Mouse (Mus musculus): Measurements from ENCODE around the gene 1700017B05Rik. TPM values are rescaled to one million over a fixed set of nuclear protein-coding genes. Genes with fewer than 3 reads are reported as not detected.
"Not testable (repeated sequence)": the region's sequence is repeated elsewhere in the genome, so short reads cannot be mapped to it uniquely, and the experiment has no call there.

The 1700017B05Rik gene
- polyA plus RNA-seq, 1 experiment from 2014 or later = 4.0 TPM

GRCm38 (mm10) chr9:57223341-57223740 is 39.1 kb downstream of the 1700017B05Rik start:
- Histone ChIP-seq H3K27ac (no peak overlapping the region), H3K36me3 (replicated peaks) (no peaks in the 10 kb centered on the region), H3K27me3 (replicated peaks) (no peaks in the 10 kb centered on the region), H3K9me3 (no peaks in the 10 kb centered on the region), H3K4me1 (no peaks in the 10 kb centered on the region), H3K4me3 (no peak overlapping the region), H3K9ac (no peak overlapping the region), H3K4me2 (no peak overlapping the region)
- ATAC-seq (replicated peaks) = no peak

DNA sequence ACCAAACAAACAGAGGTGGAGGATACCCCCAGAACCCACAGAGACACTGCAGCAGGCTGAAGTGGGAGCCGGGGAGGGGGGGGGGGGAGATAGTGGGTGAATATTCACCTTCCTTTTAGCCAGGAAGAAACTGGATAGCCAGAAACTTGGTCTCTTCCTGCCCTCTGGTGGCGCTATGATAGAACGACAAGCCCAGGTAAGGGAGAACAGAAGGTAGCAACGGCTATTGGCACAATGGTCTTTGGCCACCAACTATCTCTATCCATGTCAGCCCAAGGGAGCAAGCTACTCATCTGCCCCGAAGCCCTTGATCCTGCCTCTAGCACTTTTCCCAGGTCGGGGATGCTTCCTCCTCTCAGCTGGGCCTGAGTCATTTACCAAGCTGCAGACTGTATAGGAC is 42.1 kb downstream of the 1700017B05Rik start:
- H3K4me1 ChIP-seq = no peaks in the 10 kb centered on the region
- no peaks in the 10 kb centered on the region for H3K27me3 ChIP-seq (replicated peaks)
- 26% methylated on average over 6 of the region's 6 CpGs for WGBS
- H3K36me3 ChIP-seq (replicated peaks) = no peaks in the 10 kb centered on the region
- H3K27ac ChIP-seq = no peak overlapping the region
- no peaks in the 10 kb centered on the region for H3K9me3 ChIP-seq
- no peak overlapping the region for H3K9ac ChIP-seq
- H3K4me3 ChIP-seq = no peak overlapping the region
- H3K4me2 ChIP-seq = no peak overlapping the region
- ATAC-seq (replicated peaks) = no peak

GRCm38 (mm10) chr9:57219511-57219910 is 42.9 kb downstream of the 1700017B05Rik start:
- Histone ChIP-seq H3K9me3 (no peaks in the 10 kb centered on the region), H3K4me1 (no peaks in the 10 kb centered on the region), H3K9ac (no peak overlapping the region), H3K36me3 (replicated peaks) (no peaks in the 10 kb centered on the region), H3K27ac (no peak overlapping the region), H3K4me3 (no peak overlapping the region), H3K27me3 (replicated peaks) (no peaks in the 10 kb centered on the region), H3K4me2 (no peak overlapping the region)
- WGBS = 88% methylated on average over 1 of the region's 1 CpGs
- ATAC-seq (replicated peaks) = no peak

GRCm38 (mm10) chr9:57218776-57219175 is 43.6 kb downstream of the 1700017B05Rik start:
- ATAC-seq (replicated peaks) = no peak
- no peak overlapping the region for H3K4me3 ChIP-seq
- H3K4me1 ChIP-seq = no peaks in the 10 kb centered on the region
- H3K4me2 ChIP-seq = no peak overlapping the region
- no peak overlapping the region for H3K27ac ChIP-seq
- H3K27me3 ChIP-seq (replicated peaks) = no peaks in the 10 kb centered on the region
- 84% methylated on average over 5 of the region's 5 CpGs for WGBS
- no peaks in the 10 kb centered on the region for H3K9me3 ChIP-seq
- H3K9ac ChIP-seq = no peak overlapping the region
- H3K36me3 ChIP-seq (replicated peaks) = no peaks in the 10 kb centered on the region

DNA sequence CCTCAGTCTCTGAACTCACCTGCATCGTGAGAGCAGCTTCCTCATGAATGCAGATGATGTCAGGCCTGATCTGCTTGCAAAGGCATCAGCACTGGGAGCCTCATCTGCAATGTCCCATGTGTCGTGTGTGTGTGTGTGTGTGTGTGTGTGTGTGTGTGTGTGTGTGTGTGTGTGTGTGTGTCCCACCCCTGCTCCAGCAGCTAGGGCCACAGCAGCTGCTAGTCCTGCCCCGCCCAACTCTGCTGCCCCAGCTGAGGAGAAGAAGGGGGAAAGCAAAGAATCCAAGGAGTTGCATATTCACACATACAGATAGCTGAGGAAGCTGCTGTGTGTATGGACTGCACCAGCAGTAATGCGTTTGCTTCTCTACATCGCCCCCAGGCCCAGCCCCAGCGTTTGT is 45.2 kb downstream of the 1700017B05Rik start:
- ATAC-seq (replicated peaks) = no peak
- H3K4me2 ChIP-seq = no peak overlapping the region
- H3K4me1 ChIP-seq = no peaks in the 10 kb centered on the region
- WGBS = 81% methylated on average over 6 of the region's 6 CpGs
- no peak overlapping the region for H3K9ac ChIP-seq
- no peak overlapping the region for H3K4me3 ChIP-seq
- H3K27ac ChIP-seq = no peak overlapping the region
- H3K27me3 ChIP-seq (replicated peaks) = no peaks in the 10 kb centered on the region
- H3K9me3 ChIP-seq = no peaks in the 10 kb centered on the region
- H3K36me3 ChIP-seq (replicated peaks) = no peaks in the 10 kb centered on the region

DNA sequence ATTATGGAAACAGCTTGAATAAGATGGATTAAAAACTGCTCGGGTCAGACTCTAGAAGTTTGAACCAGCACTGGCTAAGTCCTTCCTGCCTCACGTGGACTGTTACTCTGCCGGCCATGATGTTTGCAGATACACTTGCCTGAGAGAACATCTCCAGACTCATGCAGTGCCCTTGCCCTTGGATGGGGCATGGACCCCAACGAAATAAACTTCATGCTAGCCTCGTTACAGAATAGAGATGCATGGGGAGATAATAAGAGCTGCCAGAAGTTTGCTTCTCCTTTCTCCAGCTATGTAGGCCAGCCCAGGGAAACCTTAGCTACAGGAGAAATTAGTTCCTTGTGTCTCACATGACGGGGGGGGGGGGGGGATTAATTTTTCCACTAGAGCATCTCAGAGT is 47.9 kb downstream of the 1700017B05Rik start:
- H3K36me3 ChIP-seq (replicated peaks) = no peaks in the 10 kb centered on the region

GRCm38 (mm10) chr9:57212448-57213222 is 49.8 kb downstream of the 1700017B05Rik start:
- H3K4me3 ChIP-seq = no peak overlapping the region
- no peak for ATAC-seq (replicated peaks)
- no peak overlapping the region for H3K27ac ChIP-seq
- no peaks in the 10 kb centered on the region for H3K4me1 ChIP-seq
- no peak overlapping the region for H3K9ac ChIP-seq
- no peak overlapping the region for H3K4me2 ChIP-seq
- H3K36me3 ChIP-seq (replicated peaks) = no peaks in the 10 kb centered on the region
- H3K27me3 ChIP-seq (replicated peaks) = no peaks in the 10 kb centered on the region
- no peaks in the 10 kb centered on the region for H3K9me3 ChIP-seq
- WGBS = 76% methylated on average over 9 of the region's 9 CpGs

More for the DNA sequence above, 47.9 kb downstream of the 1700017B05Rik start:
- Histone ChIP-seq H3K4me3 (no peak overlapping the region), H3K27me3 (replicated peaks) (no peaks in the 10 kb centered on the region), H3K9ac (no peak overlapping the region), H3K9me3 (no peaks in the 10 kb centered on the region), H3K4me2 (no peak overlapping the region), H3K27ac (no peak overlapping the region), H3K4me1 (no peaks in the 10 kb centered on the region)
- no peak for ATAC-seq (replicated peaks)
- WGBS = 78% methylated on average over 6 of the region's 6 CpGs

DNA sequence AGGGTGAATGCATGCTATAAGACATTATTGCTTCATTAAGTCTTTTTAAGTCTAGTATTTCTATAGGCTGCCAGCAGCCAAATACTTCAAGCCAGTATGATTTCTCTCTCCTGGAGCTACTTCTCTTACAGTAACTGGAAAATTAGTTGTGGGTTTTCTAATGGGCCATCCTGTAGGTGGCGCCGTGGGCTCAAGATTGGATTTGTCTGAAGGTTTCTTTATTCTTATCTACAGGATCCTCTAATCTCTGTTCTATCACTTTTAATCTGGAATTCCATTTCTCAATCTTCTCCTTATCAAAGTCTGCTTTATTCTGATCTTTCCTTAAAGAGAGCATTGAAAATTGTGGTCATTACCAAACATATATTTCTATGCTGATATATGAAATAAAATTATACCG is 53.1 kb downstream of the 1700017B05Rik start:
- no peak for ATAC-seq (replicated peaks)
- H3K4me3 ChIP-seq = no peak overlapping the region
- WGBS = 32% methylated on average over 3 of the region's 3 CpGs

DNA sequence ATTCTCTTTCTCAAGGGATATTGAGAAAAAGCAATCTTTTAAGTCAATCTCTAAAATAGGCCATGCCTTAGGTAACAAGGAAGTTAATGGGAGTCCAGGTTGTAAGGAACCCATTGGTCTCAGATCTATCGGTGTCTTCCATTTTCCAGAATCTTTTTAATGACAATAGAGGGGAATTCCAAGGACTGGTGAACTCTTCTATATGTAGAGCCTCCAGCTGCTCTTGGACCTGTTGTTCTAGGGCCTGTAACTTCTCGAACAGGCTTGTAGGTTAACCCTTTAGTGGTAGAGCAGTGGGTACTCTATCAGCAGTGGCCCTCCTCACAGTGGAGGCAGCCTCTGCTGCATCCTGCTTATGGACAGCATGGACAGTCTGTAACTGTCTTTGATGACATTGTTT is 55.5 kb downstream of the 1700017B05Rik start:
- H3K4me3 ChIP-seq = no peak overlapping the region
- H3K9me3 ChIP-seq = no peaks in the 10 kb centered on the region
- H3K36me3 ChIP-seq (replicated peaks) = no peaks in the 10 kb centered on the region
- H3K27me3 ChIP-seq (replicated peaks) = no peaks in the 10 kb centered on the region
- no peaks in the 10 kb centered on the region for H3K4me1 ChIP-seq
- no peak overlapping the region for H3K9ac ChIP-seq
- no peak overlapping the region for H3K4me2 ChIP-seq
- no peak for ATAC-seq (replicated peaks)
- no peak overlapping the region for H3K27ac ChIP-seq
- 58% methylated on average over 2 of the region's 2 CpGs for WGBS

More for the DNA sequence above, 53.1 kb downstream of the 1700017B05Rik start:
- no peak overlapping the region for H3K4me2 ChIP-seq
- no peaks in the 10 kb centered on the region for H3K27me3 ChIP-seq (replicated peaks)
- no peaks in the 10 kb centered on the region for H3K36me3 ChIP-seq (replicated peaks)
- H3K27ac ChIP-seq = no peak overlapping the region
- no peaks in the 10 kb centered on the region for H3K4me1 ChIP-seq
- H3K9me3 ChIP-seq = no peaks in the 10 kb centered on the region
- H3K9ac ChIP-seq = no peak overlapping the region

DNA sequence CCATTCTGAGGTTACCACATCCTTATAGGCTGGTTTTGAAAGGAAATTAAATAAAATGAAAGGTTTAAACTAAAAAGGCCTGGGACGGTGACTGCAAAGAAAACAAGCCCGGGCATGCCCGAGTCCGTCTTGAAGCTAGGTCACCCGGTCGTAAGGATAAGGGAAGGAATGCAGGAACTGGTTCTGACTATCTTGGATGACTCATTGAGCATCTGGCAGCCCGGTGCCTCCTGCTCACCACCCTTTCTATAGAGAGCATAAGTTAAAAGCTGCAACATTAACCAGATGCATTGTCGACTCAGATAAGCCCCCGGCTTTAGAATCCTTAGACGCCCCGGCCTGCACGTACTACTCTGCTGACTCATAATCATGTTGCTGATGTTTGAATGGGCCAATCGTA is 58.8 kb downstream of the 1700017B05Rik start:
- WGBS = 85% methylated on average over 13 of the region's 13 CpGs
- H3K4me1 ChIP-seq; H3K9ac ChIP-seq; H3K9me3 ChIP-seq; H3K36me3 ChIP-seq (replicated peaks); H3K27ac ChIP-seq; ATAC-seq (replicated peaks); H3K4me2 ChIP-seq; H3K27me3 ChIP-seq (replicated peaks); H3K4me3 ChIP-seq: not testable (repeated sequence)

Other genes with a start within 250 kb of the 1700017B05Rik start
- 25.0 and 25.9 TPM in 2 replicates for gene Sin3a, start 190.6 kb downstream of the 1700017B05Rik start, polyA plus RNA-seq (2015; fragmentation: Nextera tagmentation; extraction: Ambion mirVana)
- gene Man2c1, start 131.9 kb downstream of the 1700017B05Rik start, polyA plus RNA-seq (2015; fragmentation: Nextera tagmentation; extraction: Ambion mirVana) = 102 and 109 TPM in 2 replicates
- 9.9 and 10.5 TPM in 2 replicates for gene Neil1, start 114.3 kb downstream of the 1700017B05Rik start, polyA plus RNA-seq (2015; fragmentation: Nextera tagmentation; extraction: Ambion mirVana)
- 196 and 201 TPM in 2 replicates for gene Commd4, start 104.3 kb downstream of the 1700017B05Rik start, polyA plus RNA-seq (2015; fragmentation: Nextera tagmentation; extraction: Ambion mirVana)
- gene Trcg1, start 26.1 kb downstream of the 1700017B05Rik start, polyA plus RNA-seq (2015; fragmentation: Nextera tagmentation; extraction: Ambion mirVana) = not detected in 2 replicates
- gene Ppcdc, start 177.5 kb upstream of the 1700017B05Rik start, polyA plus RNA-seq (2015; fragmentation: Nextera tagmentation; extraction: Ambion mirVana) = 24.7 and 28.0 TPM in 2 replicates
- gene Scamp5, start 205.4 kb upstream of the 1700017B05Rik start, polyA plus RNA-seq (2015; fragmentation: Nextera tagmentation; extraction: Ambion mirVana) = 153 and 155 TPM in 2 replicates
- gene Rpp25, start 241.4 kb upstream of the 1700017B05Rik start, polyA plus RNA-seq (2015; fragmentation: Nextera tagmentation; extraction: Ambion mirVana) = 29.4 TPM in 2 replicates

Measured in midbrain, embryonic 15.5 days (tissue).